Mouse (Mus musculus) E14TG2a.4 (cell line): ENCODE measurements around the gene Sprr2j-ps.

Source experiments
- H3K27me3 ChIP-seq: 2 replicates; pipeline ENCODE4 v1.6.1; 2014; ENCODE audit warnings: low read length, control low read depth; ENCODE audit not compliant: insufficient read depth
- H3K36me3 ChIP-seq: 2 replicates; pipeline ENCODE4 v1.6.1; 2014; ENCODE audit warnings: low read length, control low read depth; ENCODE audit not compliant: insufficient read depth
- H3K4me1 ChIP-seq: replicated peaks from 2 replicates; pipeline ENCODE4 v1.6.1; 2014; ENCODE audit warnings: low read depth, low read length, control low read depth
- H3K4me3 ChIP-seq: replicated peaks from 2 replicates; pipeline ENCODE4 v1.5.1; 2014; ENCODE audit warnings: mild to moderate bottlenecking, low read length
- H3K9me3 ChIP-seq: 2 replicates; pipeline ENCODE4 v1.6.1; 2014; ENCODE audit warnings: low read length, control low read depth
- CTCF ChIP-seq: conservative IDR thresholded peaks from 2 replicates; pipeline ENCODE4 v1.5.1; 2014; ENCODE audit warnings: low read length
- NANOG ChIP-seq: IDR thresholded peaks from 2 replicates; pipeline ENCODE4 v1.6.1; 2014; ENCODE audit warnings: borderline replicate concordance, low read length, mixed read lengths
- POU5F1 ChIP-seq: IDR thresholded peaks from 2 replicates; pipeline ENCODE4 v1.6.1; 2014; ENCODE audit warnings: low read length, borderline replicate concordance

Gene Sprr2j-ps

GRCm38 (mm10) chr3:92455151-92455550 is 37.3 kb downstream of the Sprr2j-ps start:
- no peak overlapping the region for H3K4me3 ChIP-seq
- H3K36me3 ChIP-seq, result no peaks in the 10 kb centered on the region
- no peaks in the 10 kb centered on the region for H3K4me1 ChIP-seq
- H3K27me3 ChIP-seq, result no peaks in the 10 kb centered on the region
- no peak for TF ChIP-seq CTCF
- no peak for TF ChIP-seq POU5F1
- no peak for TF ChIP-seq NANOG
- no peaks in the 10 kb centered on the region for H3K9me3 ChIP-seq

- Histone ChIP-seq H3K27me3 (no peaks in the 10 kb centered on the region), H3K4me1 (no peaks in the 10 kb centered on the region), H3K36me3 (no peaks in the 10 kb centered on the region), H3K4me3 (no peak within 1 kb of the TSS), H3K9me3 (no peaks in the 10 kb centered on the region)
- TF ChIP-seq NANOG, result no peak
- TF ChIP-seq POU5F1, result no peak
- TF ChIP-seq CTCF, result no peak
Measured at GRCm38 (mm10) chr3:92458620-92459019, 40.7 kb downstream of the Sprr2j-ps start, which contains the start of gene Sprr3. TSS of gene Sprr3 (minus strand) at chr3:92458720.

DNA sequence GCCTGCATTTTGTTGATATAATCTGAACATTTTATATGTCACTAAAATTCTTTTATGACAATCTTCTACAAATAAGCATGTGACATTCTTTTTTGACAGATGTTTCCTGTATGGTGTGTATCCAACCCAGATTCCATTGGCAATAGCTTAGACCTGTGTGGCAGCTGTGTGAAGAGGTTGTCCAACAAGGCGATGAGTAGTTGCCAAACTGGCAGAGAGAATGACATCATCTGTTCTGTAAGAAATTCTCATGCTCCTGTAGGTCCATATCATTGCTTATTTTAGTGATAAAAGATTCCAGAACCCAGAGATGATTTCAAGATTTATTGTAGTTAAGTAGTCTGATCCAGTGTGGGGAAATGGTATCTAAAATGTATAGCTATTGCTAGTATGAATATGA is 48.7 kb downstream of the Sprr2j-ps start:
- Histone ChIP-seq H3K9me3 (no peaks in the 10 kb centered on the region), H3K27me3 (no peaks in the 10 kb centered on the region), H3K36me3 (no peaks in the 10 kb centered on the region), H3K4me1 (no peaks in the 10 kb centered on the region), H3K4me3 (no peak overlapping the region)
- TF ChIP-seq NANOG (no peak), CTCF (no peak), POU5F1 (no peak)

DNA sequence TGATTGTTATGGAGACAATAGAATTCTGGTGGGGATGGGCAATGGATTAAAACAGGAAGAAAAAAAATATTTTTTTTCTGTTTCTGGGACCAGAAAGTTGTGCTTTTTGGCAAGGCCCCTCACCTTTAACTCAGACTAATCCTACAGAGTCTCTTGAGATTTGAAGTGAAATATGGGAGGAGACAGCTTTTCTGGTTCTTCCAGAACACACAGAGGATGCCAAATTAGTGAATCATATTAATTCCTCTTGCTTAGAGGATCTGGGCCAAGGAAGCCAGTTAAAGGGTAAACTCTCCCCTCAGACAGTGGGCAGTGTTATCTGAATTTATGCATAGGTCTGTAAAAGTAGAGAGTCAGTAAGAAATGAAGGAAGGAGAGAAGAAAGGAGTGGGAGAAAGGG is 49.5 kb downstream of the Sprr2j-ps start:
- no peaks in the 10 kb centered on the region for H3K9me3 ChIP-seq
- H3K4me3 ChIP-seq, result no peak overlapping the region
- no peaks in the 10 kb centered on the region for H3K27me3 ChIP-seq
- no peaks in the 10 kb centered on the region for H3K4me1 ChIP-seq
- no peak for TF ChIP-seq CTCF
- no peak for TF ChIP-seq NANOG
- TF ChIP-seq POU5F1, result no peak
- H3K36me3 ChIP-seq, result no peaks in the 10 kb centered on the region
